Mouse (Mus musculus) WW6 (cell line): ENCODE data around the gene Rai1.
A peak's percentile ranks its signal among the peaks of the same experiment; 100 is the strongest.

Experiments used
- DNase-seq: peaks from one replicate; pipeline ENCODE4 v3.0.0-alpha.2; 2013; ENCODE audit warnings: low read depth, low spot score

Rai1 gene

DNA sequence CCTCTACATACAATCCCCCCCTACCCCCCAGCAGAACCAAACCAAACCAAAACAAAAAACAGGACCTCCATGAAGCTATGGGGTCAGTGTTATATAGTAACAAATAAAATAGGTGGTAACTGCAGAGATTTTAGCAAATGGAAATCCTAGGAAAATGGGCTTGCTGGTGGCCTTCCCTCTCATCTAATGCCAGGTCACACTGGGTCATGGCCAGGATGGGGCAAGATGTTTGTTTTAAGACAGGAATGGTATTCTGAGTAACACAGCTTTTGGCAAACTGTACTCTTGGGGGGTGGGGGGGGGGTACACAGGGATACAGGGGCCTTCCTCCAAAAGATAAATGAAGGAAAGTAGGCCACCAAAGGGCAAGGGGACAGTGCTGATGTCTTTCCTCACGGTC, 57.7 kb downstream of the Rai1 start:
- no peak for DNase-seq

- no peak for DNase-seq
These were observed 58.5 kb downstream of the Rai1 start for GRCm38 (mm10) chr11:60163362-60163761.

DNA sequence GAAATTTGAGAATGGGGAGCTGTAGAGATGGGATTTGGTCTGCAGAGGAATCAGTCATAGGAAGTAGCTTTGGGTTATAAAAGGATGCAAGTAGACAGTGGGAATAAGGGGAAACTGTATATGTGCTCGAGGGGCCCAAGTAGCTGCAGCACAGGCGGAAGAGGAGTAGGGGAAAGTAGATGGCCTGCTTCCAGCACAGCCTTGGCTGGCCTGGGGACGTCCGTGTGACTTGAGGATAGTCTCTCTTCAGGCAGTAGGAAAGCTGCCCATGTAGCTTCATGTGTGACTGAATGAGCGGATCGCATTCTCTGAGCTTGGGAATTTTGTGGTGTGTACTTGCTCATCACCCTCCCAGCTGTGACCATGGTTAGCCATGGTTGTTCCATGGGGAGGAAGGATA, 59.6 kb downstream of the Rai1 start:
- DNase-seq, result no peak

GRCm38 (mm10) chr11:60165076-60165475, 60.3 kb downstream of the Rai1 start:
- no peak for DNase-seq

GRCm38 (mm10) chr11:60168780-60169179, 64.0 kb downstream of the Rai1 start:
- DNase-seq, result no peak

DNA sequence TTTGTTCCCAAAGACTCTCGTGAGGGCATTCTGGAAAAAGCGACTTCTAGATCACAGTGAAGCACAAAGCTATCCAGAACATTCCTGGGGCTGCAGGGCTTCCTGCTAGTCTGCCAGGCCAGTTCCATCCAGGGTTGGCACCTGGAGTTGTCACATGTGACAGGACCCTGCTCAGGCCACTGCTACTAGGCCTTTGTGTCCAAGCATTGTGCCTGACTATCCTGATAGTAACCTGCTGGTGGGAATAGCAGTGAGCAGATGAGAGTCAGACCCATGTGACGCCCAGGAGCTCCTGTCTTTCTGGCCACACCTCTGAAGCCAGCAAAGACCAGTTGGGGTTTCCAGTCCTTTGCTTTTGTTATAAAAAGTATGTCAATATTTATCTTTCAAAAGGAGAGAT, 67.3 kb downstream of the Rai1 start:
- DNase-seq, result no peak

DNA sequence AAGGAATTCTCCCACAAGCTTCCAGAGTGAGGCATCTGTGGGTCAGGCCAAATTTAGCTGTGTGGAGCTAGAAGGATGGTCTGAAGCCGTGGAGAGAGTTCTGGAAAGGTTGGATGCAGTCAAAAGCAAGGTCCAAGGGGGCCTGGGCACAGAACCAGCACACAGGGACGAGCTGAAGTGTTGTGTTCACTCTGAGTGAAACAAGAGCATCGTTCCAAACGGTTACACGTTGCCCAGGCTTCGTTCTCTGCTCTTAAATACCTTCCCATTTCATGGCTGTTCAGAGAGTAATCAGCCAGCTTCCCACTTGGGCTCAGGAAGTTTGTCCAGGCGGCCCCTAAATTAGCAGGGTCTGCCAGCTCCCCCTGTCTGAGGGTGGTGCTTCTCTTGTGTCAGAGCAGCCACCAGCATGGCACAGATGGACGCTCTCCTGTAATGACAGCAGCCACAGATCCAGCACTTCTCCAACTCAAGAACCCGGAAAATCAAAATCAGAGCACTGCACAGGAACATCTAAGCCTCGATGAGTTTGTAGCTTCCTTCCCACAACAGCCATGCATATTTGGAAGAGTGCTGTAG, 68.9 kb downstream of the Rai1 start:
- no peak for DNase-seq

DNA sequence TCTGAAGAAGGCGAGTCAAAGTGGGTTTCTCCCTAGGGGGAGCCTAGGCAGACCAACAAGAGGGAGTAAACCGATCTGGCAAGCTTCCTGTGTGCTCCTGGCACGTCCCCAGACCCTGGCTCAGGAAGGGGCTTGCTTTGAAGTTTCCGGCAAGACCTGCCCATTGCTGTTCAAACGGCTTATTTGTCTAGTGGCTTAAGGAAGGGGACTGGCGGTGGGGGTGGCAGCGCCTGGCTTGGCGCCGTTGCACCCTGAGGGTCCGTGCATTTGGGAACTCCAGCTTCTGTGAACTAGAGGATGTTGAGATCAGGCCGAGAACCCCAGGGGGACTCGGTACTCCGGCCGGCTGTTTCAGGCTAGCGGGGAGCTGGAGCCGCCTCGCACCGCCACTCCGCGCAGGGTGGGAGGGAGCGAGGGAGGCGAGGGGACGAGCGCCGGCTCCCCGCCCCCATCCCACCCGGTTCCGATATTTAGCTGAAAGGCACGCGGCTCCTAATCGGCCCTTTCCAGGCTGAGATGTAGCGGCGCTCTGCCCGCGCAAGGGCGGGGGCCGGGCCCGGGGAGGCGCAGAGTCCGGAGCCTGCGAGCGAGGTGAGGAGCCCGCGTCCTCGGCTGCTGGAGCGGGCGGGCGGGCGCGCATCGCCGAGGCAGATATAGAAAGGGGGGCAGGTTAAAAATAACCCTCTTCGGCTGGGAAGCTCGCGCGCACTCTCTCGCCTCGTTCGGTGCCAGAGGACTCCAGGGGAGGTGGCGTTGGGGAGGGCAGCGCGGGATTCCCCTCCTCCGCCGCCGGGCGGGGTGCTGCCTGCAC, 70.8 kb downstream of the Rai1 start:
- DNase-seq, result no peak

- DNase-seq, result peak; percentile 97
These were observed 71.6 kb downstream of the Rai1 start for GRCm38 (mm10) chr11:60176182-60176974.

DNA sequence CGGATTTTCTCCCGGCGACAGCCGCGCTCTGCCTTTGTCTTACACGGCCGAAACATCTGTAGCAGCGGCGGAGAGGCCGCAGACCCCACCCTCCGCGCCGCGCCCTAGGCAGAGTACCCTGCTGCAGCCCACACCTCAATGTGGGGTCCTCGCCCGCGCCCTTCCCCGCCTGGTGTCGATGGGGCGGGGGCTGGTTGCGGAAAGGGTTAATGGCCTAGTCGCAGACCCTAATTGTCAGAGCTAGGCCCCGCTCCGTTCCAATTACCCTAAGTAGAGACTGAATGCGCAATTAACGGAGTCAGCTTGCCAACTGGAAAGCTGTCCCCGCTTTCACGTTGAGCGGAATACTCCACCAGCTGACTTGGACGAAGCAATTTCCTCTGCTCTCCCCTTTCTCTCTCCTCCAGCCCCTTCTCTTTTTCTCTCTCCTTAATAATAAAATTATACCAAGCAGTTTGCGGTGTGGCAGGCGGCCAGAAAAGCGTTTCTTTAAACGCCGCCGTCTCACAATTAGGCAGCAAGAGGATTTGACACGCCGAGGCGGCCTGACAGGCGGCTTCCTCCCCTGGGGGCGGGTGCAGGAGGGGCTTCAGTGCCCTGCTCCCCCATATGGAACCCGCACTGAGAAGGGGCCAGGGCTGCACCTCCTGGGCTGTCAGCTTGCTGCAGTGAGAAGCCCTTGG, 72.3 kb downstream of the Rai1 start:
- no peak for DNase-seq

DNA sequence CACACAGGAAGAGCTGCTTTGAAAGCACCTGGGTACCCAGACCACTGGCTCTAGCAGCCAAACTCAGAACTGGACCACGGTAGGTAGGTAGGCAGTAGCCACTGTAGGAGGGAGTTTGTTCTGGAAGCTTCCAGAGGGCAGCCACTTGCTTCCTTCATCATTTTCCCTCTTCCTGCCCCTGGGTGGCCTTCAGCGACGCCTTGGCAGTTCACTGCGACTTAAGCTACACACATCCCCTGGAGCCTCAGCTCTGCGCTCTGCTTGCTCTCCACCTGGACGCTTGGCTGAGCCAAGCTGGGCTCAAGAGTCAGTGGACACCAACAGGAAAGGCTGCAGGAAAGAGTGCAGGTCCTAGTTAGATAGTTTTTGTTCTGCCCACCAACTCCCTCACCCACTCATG, 73.2 kb downstream of the Rai1 start:
- DNase-seq, result no peak

- no peak for DNase-seq
These were observed 73.7 kb downstream of the Rai1 start for GRCm38 (mm10) chr11:60178506-60178905.

- DNase-seq, result no peak
These were observed 77.4 kb downstream of the Rai1 start for GRCm38 (mm10) chr11:60182116-60182670.

GRCm38 (mm10) chr11:60182741-60183140, 77.9 kb downstream of the Rai1 start:
- DNase-seq, result no peak

GRCm38 (mm10) chr11:60184346-60185325, 79.8 kb downstream of the Rai1 start:
- no peak for DNase-seq

DNA sequence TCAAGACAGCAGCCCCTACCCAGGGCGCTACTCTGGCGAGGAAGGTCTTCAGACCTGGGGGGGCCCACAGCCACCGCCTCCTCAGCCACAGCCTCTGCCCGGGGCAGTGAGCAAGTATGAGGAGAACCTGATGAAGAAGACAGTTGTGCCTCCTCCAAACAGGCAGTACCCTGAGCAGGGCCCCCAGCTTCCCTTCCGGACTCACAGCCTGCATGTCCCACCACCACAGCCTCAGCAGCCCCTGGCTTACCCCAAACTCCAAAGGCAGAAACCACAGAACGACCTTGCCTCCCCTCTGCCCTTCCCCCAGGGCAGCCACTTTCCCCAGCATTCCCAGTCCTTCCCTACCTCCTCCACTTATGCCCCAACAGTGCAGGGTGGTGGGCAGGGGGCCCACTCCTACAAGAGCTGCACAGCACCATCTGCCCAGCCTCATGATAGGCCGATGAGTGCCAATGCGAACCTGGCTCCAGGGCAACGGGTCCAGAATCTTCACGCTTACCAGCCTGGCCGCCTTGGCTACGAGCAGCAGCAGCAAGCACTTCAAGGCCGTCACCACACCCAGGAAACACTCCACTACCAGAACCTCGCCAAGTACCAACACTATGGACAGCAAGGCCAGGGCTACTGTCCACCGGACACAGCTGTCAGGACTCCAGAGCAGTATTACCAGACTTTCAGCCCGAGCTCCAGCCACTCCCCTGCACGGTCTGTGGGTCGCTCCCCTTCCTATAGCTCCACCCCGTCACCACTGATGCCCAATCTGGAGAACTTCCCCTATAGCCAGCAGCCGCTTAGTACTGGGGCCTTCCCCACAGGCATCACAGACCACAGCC, 80.8 kb downstream of the Rai1 start:
- DNase-seq, result no peak

DNA sequence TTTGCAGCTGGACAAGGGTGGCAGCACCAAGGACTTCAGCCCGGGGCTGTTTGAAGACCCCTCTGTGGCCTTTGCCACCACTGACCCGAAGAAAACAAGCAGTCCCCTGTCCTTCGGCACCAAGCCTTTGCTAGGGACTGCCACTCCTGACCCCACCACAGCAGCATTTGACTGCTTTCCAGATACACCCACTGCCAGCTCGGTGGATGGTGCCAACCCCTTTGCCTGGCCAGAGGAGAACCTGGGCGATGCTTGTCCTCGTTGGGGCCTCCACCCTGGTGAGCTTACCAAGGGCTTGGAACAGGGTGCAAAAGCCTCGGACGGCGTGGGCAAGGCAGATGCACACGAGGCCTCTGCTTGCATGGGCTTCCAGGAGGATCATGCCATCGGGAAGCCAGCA, 82.3 kb downstream of the Rai1 start:
- DNase-seq, result no peak

- DNase-seq, result no peak
These were observed 83.6 kb downstream of the Rai1 start for GRCm38 (mm10) chr11:60188275-60188853.

DNA sequence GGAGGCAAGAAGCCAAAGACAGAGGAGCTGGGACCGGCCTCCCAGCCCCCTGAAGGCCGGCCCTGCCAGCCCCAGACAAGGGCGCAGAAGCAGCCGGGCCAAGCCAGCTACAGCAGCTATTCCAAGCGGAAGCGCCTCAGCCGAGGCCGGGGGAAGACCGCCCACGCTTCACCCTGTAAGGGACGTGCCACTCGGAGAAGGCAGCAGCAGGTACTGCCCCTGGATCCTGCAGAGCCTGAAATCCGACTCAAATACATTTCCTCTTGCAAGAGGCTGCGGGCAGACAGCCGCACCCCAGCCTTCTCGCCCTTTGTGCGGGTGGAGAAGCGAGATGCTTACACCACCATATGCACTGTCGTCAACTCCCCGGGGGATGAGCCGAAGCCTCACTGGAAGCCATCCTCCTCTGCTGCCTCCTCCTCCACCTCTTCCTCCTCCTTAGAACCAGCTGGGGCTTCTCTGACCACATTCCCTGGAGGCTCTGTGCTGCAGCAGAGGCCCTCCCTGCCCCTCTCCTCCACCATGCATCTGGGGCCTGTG, 84.8 kb downstream of the Rai1 start:
- DNase-seq, result no peak
